Mouse (Mus musculus) lung, postnatal 0 days (tissue): Measurements from ENCODE around the gene Fst.

Experiments used
- CTCF ChIP-seq: IDR thresholded peaks from 2 replicates; pipeline ENCODE4 v1.5.1; 2016; ENCODE audit warnings: antibody characterized with exemption, mild to moderate bottlenecking
- EP300 ChIP-seq: IDR thresholded peaks from 2 replicates; pipeline ENCODE4 v1.6.1; 2016; ENCODE audit warnings: antibody characterized with exemption, mild to moderate bottlenecking, control low read depth

DNA sequence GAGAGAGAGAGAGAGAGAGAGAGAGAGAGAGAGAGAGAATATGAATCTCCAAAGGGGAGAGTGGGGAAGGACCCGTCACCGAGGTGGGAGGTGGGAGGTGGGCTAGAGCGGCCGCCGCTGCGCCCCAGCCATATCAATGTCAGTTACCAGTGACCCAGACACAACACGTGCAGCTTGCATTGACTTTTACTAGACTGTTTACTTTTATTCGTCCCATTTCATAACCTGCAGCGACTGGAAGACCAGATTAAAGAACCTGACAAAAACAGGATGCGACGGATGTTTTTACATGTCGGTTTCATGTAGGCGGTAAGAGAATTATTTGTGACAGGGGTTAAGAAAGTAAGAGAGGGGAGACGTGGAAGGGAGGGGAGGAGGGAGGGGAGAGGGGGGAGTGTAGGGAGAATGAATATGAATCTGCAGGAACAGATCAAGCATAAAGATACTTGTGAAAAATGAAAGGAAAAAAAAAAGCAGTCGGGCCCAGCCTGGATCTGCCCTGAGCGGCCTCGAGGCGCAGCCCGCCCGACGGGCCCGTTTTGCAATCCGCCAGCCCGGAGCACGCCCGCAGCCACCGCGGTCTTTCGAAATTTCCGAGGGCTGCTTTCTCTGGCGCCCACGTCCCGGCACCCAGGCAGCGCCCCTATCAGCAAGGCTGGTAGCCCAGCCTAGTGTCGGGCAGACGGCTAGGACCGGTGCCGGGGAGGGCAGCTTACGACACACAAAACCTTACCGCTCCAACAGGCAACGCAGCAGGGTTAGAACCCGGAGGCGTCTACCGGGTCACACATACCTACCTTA is 1.8 kb downstream of the Fst start:
- TF ChIP-seq CTCF: no peak
- TF ChIP-seq EP300: no peak
